Mouse (Mus musculus) bone marrow macrophage, adult 2 months (primary cell): ENCODE results near the gene Tmco4.

Experiments used
- CTCF ChIP-seq: IDR thresholded peaks from 2 replicates; pipeline ENCODE4 v1.5.1; 2012; ENCODE audit warnings: low read depth, mild to moderate bottlenecking, low read length, moderate library complexity
- POLR2A ChIP-seq: IDR thresholded peaks from 2 replicates; pipeline ENCODE4 v1.6.1; 2012; ENCODE audit warnings: mild to moderate bottlenecking, low read depth, low read length, borderline replicate concordance

- TF ChIP-seq POLR2A = no peak
- TF ChIP-seq CTCF = no peak
These were observed 3.0 kb upstream of the Tmco4 start for GRCm38 (mm10) chr4:138969736-138970135.
